Mouse (Mus musculus) lung, postnatal 0 days (tissue): ENCODE data around the gene Tfap2c.

Experiments used
- CTCF ChIP-seq: IDR thresholded peaks from 2 replicates; pipeline ENCODE4 v1.5.1; 2016; ENCODE audit warnings: antibody characterized with exemption, mild to moderate bottlenecking
- EP300 ChIP-seq: IDR thresholded peaks from 2 replicates; pipeline ENCODE4 v1.6.1; 2016; ENCODE audit warnings: antibody characterized with exemption, mild to moderate bottlenecking, control low read depth

DNA sequence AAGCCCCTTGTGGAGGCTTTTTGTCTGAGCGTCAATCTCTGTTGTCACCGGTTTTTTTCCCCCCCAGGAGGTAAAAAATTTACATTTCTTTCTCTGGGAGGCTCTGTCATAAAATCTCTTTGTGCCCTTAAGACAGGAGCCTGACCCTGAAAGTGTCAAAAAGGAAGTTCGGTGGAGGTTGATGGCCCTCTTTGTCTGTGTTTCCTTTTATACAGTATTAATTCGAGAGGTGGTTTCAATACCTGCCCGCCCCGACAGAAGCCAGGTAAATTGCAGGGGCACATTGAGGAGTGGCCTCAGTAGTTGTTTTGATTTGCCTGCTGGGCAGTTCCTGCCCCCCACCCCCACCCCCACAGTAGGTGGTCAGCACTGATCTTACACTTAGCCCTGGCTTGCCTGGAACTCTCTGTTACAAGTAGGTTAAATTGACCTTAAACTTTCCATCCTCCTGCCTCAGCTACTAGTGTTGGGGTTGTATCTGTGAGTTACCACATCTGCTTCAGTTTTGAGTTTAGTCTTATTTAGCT is 4.7 kb upstream of the Tfap2c start:
- no peak for TF ChIP-seq EP300
- TF ChIP-seq CTCF: no peak
